Mouse (Mus musculus) kidney, embryonic 15.5 days (tissue): ENCODE data around the gene Rfxank. TPM values are rescaled to one million over a fixed set of nuclear protein-coding genes. Genes with fewer than 3 reads are reported as not detected.

Experiments
- ATAC-seq: fragments of 200-750 bp; cut with Nextera tagmentation; replicated peaks from 2 replicates; pipeline ENCODE4 v1.8.0; 2017; ENCODE audit warnings: moderate TSS enrichment; ENCODE audit not compliant: low FRiP score
- H3K27ac ChIP-seq: fragments of 300-500 bp; sonication (generic); 2 replicates; pipeline ENCODE4 v1.5.1; 2015; ENCODE audit warnings: mild to moderate bottlenecking, inconsistent platforms
- H3K27me3 ChIP-seq: fragments of 300-500 bp; sonication (generic); 2 replicates; pipeline ENCODE4 v1.6.1; 2015; ENCODE audit warnings: inconsistent platforms
- H3K36me3 ChIP-seq: fragments of 300-500 bp; sonication (generic); 2 replicates; pipeline ENCODE4 v1.6.1; 2015; ENCODE audit warnings: inconsistent platforms
- H3K4me1 ChIP-seq: fragments of 300-500 bp; sonication (generic); 2 replicates; pipeline ENCODE4 v1.6.1; 2015; ENCODE audit warnings: inconsistent platforms
- H3K4me2 ChIP-seq: fragments of 300-500 bp; sonication (generic); 2 replicates; pipeline ENCODE4 v1.6.1; 2015; ENCODE audit warnings: moderate library complexity, mild to moderate bottlenecking, inconsistent platforms
- H3K4me3 ChIP-seq: fragments of 300-500 bp; sonication (generic); replicated peaks from 2 replicates; pipeline ENCODE4 v1.5.1; 2015; ENCODE audit warnings: mild to moderate bottlenecking, inconsistent platforms
- H3K9ac ChIP-seq: fragments of 300-500 bp; sonication (generic); 2 replicates; pipeline ENCODE4 v1.6.1; 2015; ENCODE audit warnings: mild to moderate bottlenecking, inconsistent platforms
- H3K9me3 ChIP-seq: fragments of 300-500 bp; sonication (generic); replicated peaks from 2 replicates; pipeline ENCODE4 v1.6.1; 2016; ENCODE audit warnings: inconsistent platforms
- whole genome bisulfite sequencing: fragments of 180-500 bp; shearing (Covaris S2); methylation state at CpG from one replicate; pipeline ENCODE4 v1.1.7; 2015; ENCODE audit warnings: mixed read lengths; 5-methylcytosine and 5-hydroxymethylcytosine counted together
- polyA plus RNA-seq: library from polyadenylated mRNA; unstranded; fragments of >200 nt; fragmentation: Nextera tagmentation; extraction: Ambion mirVana; gene quantifications from 2 replicates; pipeline ENCODE4 v1.2.1, GENCODE M21; 2015

Gene Rfxank
- polyA plus RNA-seq, 1 experiment from 2014 or later, result 22.7 TPM

DNA sequence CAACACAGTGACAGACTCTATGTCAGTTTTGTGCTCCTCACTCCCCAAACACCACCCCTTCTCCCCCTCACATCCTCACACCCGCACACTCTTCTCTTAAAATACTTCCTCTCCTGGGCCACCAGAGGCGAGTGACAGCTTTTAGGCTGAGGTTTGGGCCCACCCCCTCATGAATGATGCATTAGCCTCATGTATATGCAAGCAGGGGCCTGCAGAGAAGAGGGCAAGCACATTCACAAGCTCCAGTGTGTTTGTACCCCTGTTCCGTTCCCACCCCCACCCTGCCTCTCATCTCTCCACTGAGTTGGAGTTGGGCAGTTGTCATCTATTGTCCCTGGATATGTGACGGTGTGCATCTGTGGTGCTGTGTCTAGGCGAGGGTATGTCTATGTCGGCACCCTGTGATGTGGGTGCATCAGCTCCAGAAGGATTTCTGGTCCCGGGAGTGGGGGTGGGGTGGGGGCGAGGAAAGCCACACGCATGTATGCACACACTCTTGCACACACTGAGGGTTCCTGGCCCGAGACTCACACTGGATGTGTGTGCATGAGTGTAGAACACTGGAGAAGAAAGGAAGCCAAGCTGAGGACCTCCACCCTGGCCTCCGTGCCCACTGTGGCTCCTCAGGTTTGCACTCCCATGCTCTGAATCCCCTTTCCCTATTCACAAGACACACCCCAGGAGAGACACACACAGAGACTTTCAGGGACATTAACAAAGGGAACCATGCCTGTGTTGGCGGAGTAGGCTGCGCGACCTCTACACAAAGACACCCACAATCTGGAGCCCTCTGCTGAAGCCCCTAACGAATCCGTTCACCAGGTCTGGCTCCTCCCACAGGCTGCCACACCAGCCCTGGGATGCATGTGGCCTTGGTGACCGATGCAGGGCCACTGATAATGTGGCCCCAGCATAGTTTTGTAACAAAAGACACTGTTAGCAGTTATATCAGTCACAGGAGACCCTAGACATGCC is 19.9 kb downstream of the Rfxank start:
- no peak for ATAC-seq

DNA sequence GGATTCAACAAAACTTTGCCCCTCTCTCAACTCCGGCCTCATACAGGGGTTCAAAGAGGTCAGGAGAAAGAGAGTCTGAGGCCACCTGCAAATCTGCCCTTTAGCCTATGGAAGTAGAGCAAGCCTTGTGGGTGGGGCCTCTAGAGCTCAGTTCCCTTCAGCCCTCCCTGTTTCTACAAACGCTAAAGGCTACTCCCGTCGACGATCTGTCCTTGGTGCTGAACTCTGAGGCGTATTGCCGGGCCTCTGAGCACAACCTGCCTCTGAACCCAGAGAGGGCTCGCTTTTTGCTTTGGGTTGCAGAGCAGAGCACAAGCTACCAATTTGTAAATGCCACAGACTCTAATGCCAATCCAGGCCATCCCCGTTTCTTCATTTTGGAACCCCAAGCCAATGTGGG is 21.3 kb downstream of the Rfxank start:
- no peak for ATAC-seq
- Histone ChIP-seq H3K27me3 (peaks cover 92% of the 10 kb centered on the region), H3K4me3 (no peak overlapping the region), H3K4me1 (peaks cover 7% of the 10 kb centered on the region), H3K9me3 (no peaks in the 10 kb centered on the region), H3K36me3 (no peaks in the 10 kb centered on the region), H3K9ac (no peak overlapping the region), H3K4me2 (no peak overlapping the region), H3K27ac (no peak overlapping the region)
- WGBS, result 5% methylated on average over 9 of the region's 9 CpGs

More for the DNA sequence above, 19.9 kb downstream of the Rfxank start:
- H3K27ac ChIP-seq, result no peak overlapping the region
- peaks cover 89% of the 10 kb centered on the region for H3K27me3 ChIP-seq
- H3K4me3 ChIP-seq, result no peak overlapping the region
- no peak overlapping the region for H3K9ac ChIP-seq
- H3K4me2 ChIP-seq, result no peak overlapping the region
- H3K9me3 ChIP-seq, result no peaks in the 10 kb centered on the region
- WGBS, result 15% methylated on average over 17 of the region's 17 CpGs
- peaks cover 7% of the 10 kb centered on the region for H3K4me1 ChIP-seq
- H3K36me3 ChIP-seq, result no peaks in the 10 kb centered on the region

DNA sequence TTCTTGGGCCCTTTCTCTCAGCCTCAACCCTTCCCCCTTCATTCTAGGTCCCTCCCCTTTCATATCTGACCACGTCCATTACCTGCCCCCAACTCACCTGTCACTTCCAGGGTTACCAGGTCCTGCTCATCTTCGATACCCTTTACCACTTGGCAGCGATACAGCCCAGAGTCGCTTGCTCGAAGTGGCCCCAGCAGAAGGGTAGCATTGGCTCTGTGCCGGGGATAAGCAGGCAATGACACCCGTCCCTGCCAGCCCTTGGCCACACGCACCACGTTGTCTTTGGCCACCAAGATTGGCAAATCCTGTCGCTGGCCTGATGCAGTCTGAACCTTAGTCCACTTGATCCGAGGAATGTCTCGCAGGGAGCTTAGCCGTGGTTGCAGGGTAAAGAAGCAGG is 24.1 kb downstream of the Rfxank start:
- no peak for ATAC-seq
- Histone ChIP-seq H3K27ac (no peak overlapping the region), H3K4me2 (no peak overlapping the region), H3K4me3 (no peak overlapping the region), H3K36me3 (no peaks in the 10 kb centered on the region), H3K9ac (no peak overlapping the region), H3K4me1 (peaks cover 12% of the 10 kb centered on the region), H3K9me3 (no peaks in the 10 kb centered on the region), H3K27me3 (peaks cover 100% of the 10 kb centered on the region)
- WGBS, result 69% methylated on average over 13 of the region's 13 CpGs

DNA sequence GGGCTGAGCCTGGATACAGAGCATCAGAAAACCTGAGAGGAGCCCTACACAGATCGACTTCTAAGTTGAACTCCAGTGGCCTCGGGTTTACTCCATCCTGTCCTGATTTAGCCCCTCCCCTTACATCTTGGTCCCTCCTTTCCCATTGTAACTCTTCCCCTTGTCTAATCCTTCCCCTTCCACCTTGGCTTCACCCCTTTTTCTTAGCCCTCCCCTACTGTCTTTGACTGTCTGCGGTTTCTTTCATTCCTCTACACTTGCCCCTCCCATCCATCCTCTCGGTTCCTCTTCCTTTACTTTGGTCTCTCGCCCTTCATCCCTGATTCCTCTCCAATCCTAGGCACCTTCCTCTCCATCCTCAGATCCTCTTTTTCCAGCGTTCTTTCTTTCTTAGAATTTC is 24.5 kb downstream of the Rfxank start:
- Histone ChIP-seq H3K9me3 (no peaks in the 10 kb centered on the region), H3K27me3 (peaks cover 100% of the 10 kb centered on the region), H3K36me3 (no peaks in the 10 kb centered on the region), H3K9ac (no peak overlapping the region), H3K27ac (no peak overlapping the region), H3K4me2 (no peak overlapping the region), H3K4me3 (no peak overlapping the region), H3K4me1 (peaks cover 12% of the 10 kb centered on the region)
- WGBS, result 20% methylated on average over 6 of the region's 6 CpGs
- no peak for ATAC-seq

DNA sequence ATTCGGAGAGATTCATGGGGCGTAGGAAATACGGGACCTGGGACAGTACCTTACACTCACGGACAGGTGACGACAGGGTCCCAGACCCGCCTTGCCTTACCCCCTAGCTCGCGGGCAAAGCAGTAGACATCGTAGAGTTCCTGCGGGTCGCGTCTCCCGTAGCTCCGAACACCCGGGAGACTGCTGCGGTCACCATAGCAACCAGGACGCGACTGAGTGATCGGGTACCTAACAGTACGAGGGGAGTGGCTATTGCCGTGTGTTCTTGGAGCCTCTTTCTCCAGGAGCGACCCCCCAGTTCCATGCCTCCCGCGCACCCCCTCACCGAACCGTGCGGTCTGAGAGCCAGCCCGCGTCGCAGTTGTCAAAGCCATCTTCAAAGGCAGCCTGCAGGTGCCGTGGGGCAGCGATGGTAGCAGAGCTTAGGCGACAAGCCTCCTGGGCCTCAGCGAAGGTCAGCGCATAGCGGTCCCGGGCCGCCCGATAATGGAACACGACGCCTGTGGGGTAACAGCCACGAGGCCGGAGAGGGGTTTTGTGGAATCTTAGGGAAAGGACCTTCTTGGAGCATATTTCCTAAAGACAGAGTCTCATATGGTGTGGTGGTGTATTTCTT is 26.4 kb downstream of the Rfxank start:
- H3K9ac ChIP-seq, result no peak overlapping the region
- ATAC-seq, result no peak
- H3K36me3 ChIP-seq, result no peaks in the 10 kb centered on the region
- H3K4me1 ChIP-seq, result peaks cover 12% of the 10 kb centered on the region
- H3K27me3 ChIP-seq, result peaks cover 91% of the 10 kb centered on the region
- no peak overlapping the region for H3K27ac ChIP-seq
- peak overlapping the region; percentile 16; the same call in 1 of the 2 replicates for H3K4me2 ChIP-seq
- no peak overlapping the region; the same call in 1 of the 2 replicates for H3K4me3 ChIP-seq
- WGBS, result 8% methylated on average over 43 of the region's 43 CpGs
- H3K9me3 ChIP-seq, result no peaks in the 10 kb centered on the region

DNA sequence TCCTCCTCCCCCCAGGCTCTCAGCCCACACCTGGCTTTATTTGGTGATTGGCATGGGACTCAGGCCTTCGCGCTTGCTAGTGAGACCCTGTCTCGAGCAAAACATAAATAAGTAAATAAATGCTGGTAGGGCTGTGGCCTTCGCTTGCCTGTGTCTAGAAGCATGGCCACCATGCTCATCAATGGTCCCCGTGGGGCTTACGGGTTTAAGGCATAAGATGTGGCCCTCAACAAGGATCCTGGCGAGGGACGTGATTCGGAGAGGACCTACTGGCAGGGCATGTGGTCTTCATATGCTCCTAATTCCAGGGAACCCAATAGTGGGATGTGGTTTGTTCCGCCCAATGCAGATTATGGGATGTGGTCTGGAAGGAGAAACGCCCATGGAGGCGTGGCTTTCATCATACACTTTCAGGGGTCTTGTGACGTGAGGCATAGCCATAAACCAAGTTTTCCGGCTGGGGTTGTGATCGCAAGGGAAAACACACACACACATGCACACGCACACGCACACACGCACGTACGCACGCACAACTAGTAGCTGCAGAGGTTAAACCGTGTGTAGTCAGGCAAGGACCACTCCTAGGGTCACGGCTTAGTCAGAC is 27.7 kb downstream of the Rfxank start:
- no peak for ATAC-seq

DNA sequence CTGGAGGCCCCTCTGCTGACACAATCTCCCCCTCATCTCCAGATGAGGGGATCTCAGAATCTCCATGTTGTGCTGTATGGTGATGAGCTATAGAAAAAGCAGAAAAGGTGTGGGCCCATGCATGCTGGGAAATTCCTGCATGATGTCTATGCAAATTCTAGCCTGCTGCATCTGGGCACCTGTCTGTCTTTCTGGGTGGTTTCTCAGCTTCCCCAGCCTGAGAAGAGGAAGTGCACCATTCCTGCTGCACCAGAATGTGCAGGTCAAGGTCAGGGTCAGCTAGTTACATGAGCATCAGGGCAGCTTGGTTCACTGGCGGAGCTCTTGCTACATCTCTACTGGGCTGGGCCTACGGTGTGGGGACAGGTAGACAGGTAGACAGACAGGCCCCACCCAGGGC is 28.5 kb downstream of the Rfxank start:
- no peak for ATAC-seq
- H3K9me3 ChIP-seq, result no peaks in the 10 kb centered on the region
- H3K4me3 ChIP-seq, result no peak overlapping the region
- H3K27me3 ChIP-seq, result peaks cover 76% of the 10 kb centered on the region
- H3K27ac ChIP-seq, result no peak overlapping the region
- no peak overlapping the region for H3K9ac ChIP-seq
- whole genome bisulfite sequencing, result 73% methylated on average over 2 of the region's 2 CpGs
- H3K4me1 ChIP-seq, result peaks cover 12% of the 10 kb centered on the region
- H3K36me3 ChIP-seq, result no peaks in the 10 kb centered on the region
- no peak overlapping the region for H3K4me2 ChIP-seq

More for the DNA sequence above, 27.7 kb downstream of the Rfxank start:
- H3K4me1 ChIP-seq, result peaks cover 12% of the 10 kb centered on the region
- no peak overlapping the region for H3K27ac ChIP-seq
- WGBS, result 46% methylated on average over 23 of the region's 23 CpGs
- H3K4me3 ChIP-seq, result peak overlapping the region; percentile 8
- peaks cover 82% of the 10 kb centered on the region for H3K27me3 ChIP-seq
- no peaks in the 10 kb centered on the region for H3K36me3 ChIP-seq
- H3K4me2 ChIP-seq, result 0 out of 2 replicates have a peak overlapping the region, but pooled peaks have one; percentile 16
- H3K9ac ChIP-seq, result no peak overlapping the region
- no peaks in the 10 kb centered on the region for H3K9me3 ChIP-seq

DNA sequence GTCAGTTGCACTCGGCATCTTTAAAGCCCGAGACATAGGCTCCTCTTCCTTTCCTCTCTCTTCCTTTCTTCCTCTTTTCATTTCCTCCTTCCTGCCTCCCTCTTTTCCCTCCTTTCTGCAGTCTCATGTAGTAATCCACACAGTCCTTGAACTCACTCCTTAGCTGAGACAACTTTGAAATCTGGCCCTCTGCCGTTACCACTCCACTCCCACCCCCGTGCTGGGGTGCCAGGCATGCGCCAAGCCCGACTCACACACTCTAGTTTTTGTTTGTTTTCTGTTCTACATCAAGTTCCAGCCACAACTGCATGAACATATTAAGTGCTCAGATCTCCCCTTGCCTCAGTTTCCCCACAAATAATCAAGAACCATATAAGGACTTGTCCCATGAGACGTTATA is 34.0 kb downstream of the Rfxank start:
- WGBS, result 77% methylated on average over 7 of the region's 7 CpGs
- Histone ChIP-seq H3K9ac (no peak overlapping the region), H3K27me3 (peaks cover 20% of the 10 kb centered on the region), H3K27ac (no peak overlapping the region), H3K9me3 (no peaks in the 10 kb centered on the region), H3K36me3 (no peaks in the 10 kb centered on the region), H3K4me2 (no peak overlapping the region), H3K4me3 (no peak overlapping the region), H3K4me1 (no peaks in the 10 kb centered on the region)
- no peak for ATAC-seq

DNA sequence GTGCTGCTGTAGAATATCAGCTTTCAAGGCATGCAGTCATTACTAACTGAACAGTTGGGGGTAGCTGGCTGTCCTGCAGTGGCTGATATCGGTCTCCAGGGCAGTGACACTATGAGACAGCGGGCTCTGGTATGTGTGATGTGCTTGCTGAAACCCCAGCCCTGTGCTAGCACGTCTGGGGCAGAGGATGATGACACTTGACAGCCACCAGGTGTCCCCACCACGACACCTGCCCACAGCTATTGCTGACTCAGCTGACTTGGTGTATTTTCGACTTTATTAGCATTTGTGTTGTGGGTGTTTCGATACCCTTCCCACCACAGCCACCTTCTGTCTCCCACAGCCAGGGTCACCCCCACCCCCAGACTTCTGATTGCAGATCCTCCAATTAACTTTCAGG is 34.4 kb downstream of the Rfxank start:
- Histone ChIP-seq H3K9ac (no peak overlapping the region), H3K27me3 (peaks cover 16% of the 10 kb centered on the region), H3K36me3 (no peaks in the 10 kb centered on the region), H3K4me3 (no peak overlapping the region), H3K4me1 (no peaks in the 10 kb centered on the region), H3K9me3 (no peaks in the 10 kb centered on the region), H3K4me2 (no peak overlapping the region), H3K27ac (no peak overlapping the region)
- 15% methylated on average over 6 of the region's 6 CpGs for WGBS
- no peak for ATAC-seq

DNA sequence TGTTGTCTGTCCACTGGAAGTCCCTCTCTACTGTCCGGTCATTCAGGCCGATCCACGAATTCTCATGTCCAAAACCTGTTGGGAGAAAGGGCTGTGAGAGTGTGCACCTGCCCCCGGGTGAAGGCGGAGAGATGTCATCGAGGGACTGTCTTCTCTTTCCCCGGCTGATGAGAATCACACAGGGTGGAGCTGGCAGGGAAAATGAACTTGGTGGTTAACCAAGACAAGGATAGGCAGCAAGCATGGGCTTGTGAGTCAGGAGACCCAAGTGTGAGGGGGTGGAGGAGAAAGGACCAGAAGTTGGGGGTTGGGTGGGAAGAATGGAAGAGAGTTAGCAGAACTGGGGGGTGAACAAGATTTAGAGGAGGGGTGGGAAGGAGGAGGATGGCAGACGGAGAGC is 38.7 kb downstream of the Rfxank start:
- Histone ChIP-seq H3K4me2 (no peak overlapping the region), H3K36me3 (no peaks in the 10 kb centered on the region), H3K4me1 (no peaks in the 10 kb centered on the region), H3K4me3 (no peak overlapping the region), H3K9me3 (no peaks in the 10 kb centered on the region; the same call in 1 of the 2 replicates), H3K27me3 (0 out of 2 replicates have a peak, but pooled peaks cover 3% of the 10 kb centered on the region), H3K9ac (no peak overlapping the region), H3K27ac (no peak overlapping the region)
- ATAC-seq, result no peak
- WGBS, result 82% methylated on average over 8 of the region's 8 CpGs

DNA sequence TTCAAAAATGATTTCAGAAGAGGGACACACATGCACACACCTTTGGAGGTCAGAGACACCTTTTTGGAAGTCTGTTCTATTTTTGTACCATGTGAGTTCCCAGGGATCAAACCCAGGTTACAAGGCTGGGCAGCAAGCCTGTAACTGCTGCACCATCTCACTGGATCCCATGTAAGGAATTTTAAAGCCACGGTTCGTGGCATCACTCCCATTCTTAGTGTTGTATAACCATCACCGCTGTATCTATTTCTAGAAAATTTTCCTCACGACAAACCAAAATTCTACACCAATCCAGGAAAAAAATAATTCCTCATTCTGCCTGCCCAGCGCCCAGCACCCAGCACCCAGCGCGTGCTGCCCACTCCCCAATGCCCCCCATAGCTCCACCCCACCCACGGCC is 39.7 kb downstream of the Rfxank start:
- no peak overlapping the region for H3K4me3 ChIP-seq
- WGBS, result 71% methylated on average over 8 of the region's 8 CpGs

DNA sequence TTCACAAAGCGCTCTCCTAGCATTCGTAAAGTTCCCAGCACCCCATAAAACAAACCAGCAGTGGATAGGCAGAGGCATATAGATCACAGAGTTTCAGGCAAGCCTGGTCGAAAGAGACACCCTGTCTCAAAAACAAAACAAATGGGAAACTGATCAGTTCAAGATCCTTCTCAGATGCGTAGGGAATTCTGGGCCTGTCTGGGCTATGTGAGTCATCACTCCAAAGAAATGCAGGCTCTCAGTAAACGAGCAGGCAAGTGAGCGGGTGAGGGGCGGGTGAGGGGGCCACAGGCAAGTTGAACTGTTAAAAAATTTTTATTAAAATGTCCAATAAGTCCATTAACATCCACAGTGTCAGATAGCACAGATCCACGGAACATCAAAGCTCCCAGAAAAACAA is 46.2 kb downstream of the Rfxank start:
- Histone ChIP-seq H3K9ac (no peak overlapping the region), H3K9me3 (no peaks in the 10 kb centered on the region; the same call in 1 of the 2 replicates), H3K4me1 (peaks cover 6% of the 10 kb centered on the region), H3K36me3 (no peaks in the 10 kb centered on the region), H3K27me3 (peaks cover 49% of the 10 kb centered on the region), H3K4me2 (no peak overlapping the region), H3K4me3 (no peak overlapping the region), H3K27ac (no peak overlapping the region)
- ATAC-seq, result no peak
- WGBS, result 51% methylated on average over 8 of the region's 8 CpGs

More for the DNA sequence above, 39.7 kb downstream of the Rfxank start:
- Histone ChIP-seq H3K27ac (no peak overlapping the region), H3K9ac (no peak overlapping the region), H3K4me2 (no peak overlapping the region), H3K27me3 (0 out of 2 replicates have a peak, but pooled peaks cover 3% of the 10 kb centered on the region), H3K9me3 (no peaks in the 10 kb centered on the region; the same call in 1 of the 2 replicates), H3K36me3 (no peaks in the 10 kb centered on the region), H3K4me1 (no peaks in the 10 kb centered on the region)
- no peak for ATAC-seq
